Comparison of ENCODE assay signal across 21 mouse cellular contexts in the genomic region with DNA sequence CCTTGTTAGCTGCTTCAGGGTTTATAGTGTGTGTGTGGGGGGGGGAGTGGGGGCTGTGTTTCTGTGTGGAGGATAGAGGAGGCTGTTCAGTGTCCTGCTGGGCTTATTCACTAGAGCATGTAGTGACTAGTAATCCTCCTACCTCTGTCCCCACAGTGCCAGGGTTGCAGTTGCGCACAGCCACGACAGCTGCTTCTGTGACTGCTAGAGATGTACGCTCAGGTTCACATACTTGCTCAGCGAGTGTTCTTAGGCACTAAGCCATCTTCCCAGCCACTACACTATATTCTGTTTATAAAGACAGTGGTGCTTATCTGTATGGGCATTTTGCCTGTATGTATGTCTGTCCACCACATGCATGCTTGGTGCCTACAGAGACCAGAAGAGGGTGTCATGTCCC. TPM values are rescaled to one million over a fixed set of nuclear protein-coding genes. Genes with fewer than 3 reads are reported as not detected.
DNase-seq lines count a peak whose midpoint lies in the region; ATAC-seq and TF ChIP-seq lines count a peak whose summit lies in the region.
"Had no signal": no experiment of that assay in that cellular context is flagged by ENCODE, and none has a peak within 500 bp of the region (broad histone marks: within the 10 kb centered on the region; RNA-seq: fewer than 3 reads in every experiment).

No protein-coding gene starts in this region.

- H3K36me3 ChIP-seq in kidney, embryonic 16.5 days (ENCODE audit: insufficient read depth, low read length), result no peaks in the 10 kb centered on the region
- H3K36me3 ChIP-seq: embryonic facial prominence, embryonic 15.5 days; forebrain, embryonic 15.5 days; heart, embryonic 10.5 days; hindbrain, embryonic 13.5 days had no signal

- ATAC-seq in kidney, embryonic 16.5 days (ENCODE audit: low FRiP score, low TSS enrichment), result peak; percentile 68; the same call in 1 of the 2 replicates
- ATAC-seq: forebrain, embryonic 15.5 days; hindbrain, postnatal 0 days had no signal

- H3K4me3 ChIP-seq in kidney, embryonic 16.5 days (ENCODE audit: low read length), result no peak overlapping the region
- H3K4me3 ChIP-seq in embryonic fibroblast, embryonic 13.5 days (ENCODE audit: insufficient read depth, low read length), result no peak overlapping the region
- H3K4me3 ChIP-seq: embryonic facial prominence, embryonic 15.5 days; forebrain, embryonic 15.5 days; heart, embryonic 10.5 days; hindbrain, embryonic 13.5 days had no signal

- no peak for DNase-seq in kidney, adult 9 months
- DNase-seq in retina, postnatal 1 day, result peak; percentile 17
- DNase-seq in retina, embryonic 14.5 days (ENCODE audit: low spot score), result no peak
- no peak for DNase-seq in thymus, postnatal 36 days
- no peak for DNase-seq in urinary bladder, postnatal 10 days (ENCODE audit: low spot score)
- DNase-seq: adrenal gland, adult 2 months; adrenal gland, postnatal 25 days; cerebellum, adult 18-20 months; cerebellum, adult 9-11 months; cerebellum, postnatal 36 days; gastrocnemius, postnatal 10 days; heart, adult 18-20 months; heart, postnatal 10 days; heart, postnatal 4 days had no signal

- H3K9me3 ChIP-seq in kidney, embryonic 16.5 days (ENCODE audit: low read length), result no peaks in the 10 kb centered on the region
- H3K9me3 ChIP-seq: embryonic facial prominence, embryonic 15.5 days; forebrain, embryonic 15.5 days; heart, embryonic 10.5 days; hindbrain, embryonic 13.5 days had no signal

- WGBS in kidney, embryonic 16.5 days, result 64% methylated on average over 4 of the region's 4 CpGs

- no peak overlapping the region for H3K9ac ChIP-seq in kidney, embryonic 16.5 days (replicated peaks; ENCODE audit: low read length)
- H3K9ac ChIP-seq: embryonic facial prominence, embryonic 15.5 days; forebrain, embryonic 15.5 days; hindbrain, embryonic 13.5 days had no signal

- peaks cover 49% of the 10 kb centered on the region for H3K4me1 ChIP-seq in kidney, embryonic 16.5 days (ENCODE audit: insufficient read depth, low read length)
- peaks cover 50% of the 10 kb centered on the region for H3K4me1 ChIP-seq in embryonic fibroblast, embryonic 13.5 days (ENCODE audit: control insufficient read depth, insufficient read depth, low read length)
- H3K4me1 ChIP-seq: forebrain, embryonic 15.5 days; hindbrain, embryonic 13.5 days had no signal

- H3K27ac ChIP-seq in kidney, embryonic 16.5 days (ENCODE audit: low read length), result no peak overlapping the region
- H3K27ac ChIP-seq in embryonic fibroblast, embryonic 13.5 days (ENCODE audit: insufficient read depth, low read length), result peak overlapping the region; percentile 60
- H3K27ac ChIP-seq: embryonic facial prominence, embryonic 15.5 days; forebrain, embryonic 15.5 days; heart, embryonic 10.5 days; hindbrain, embryonic 13.5 days; hindbrain, postnatal 0 days had no signal

- no peak for TF ChIP-seq POLR2A in embryonic fibroblast, embryonic 13.5 days (IDR thresholded peaks at IDR 0.05; ENCODE audit: low read depth, low read length)

- no peak for TF ChIP-seq CTCF in embryonic fibroblast, embryonic 13.5 days (IDR thresholded peaks at IDR 0.05; ENCODE audit: borderline replicate concordance, insufficient read depth, low read length)

- no peaks in the 10 kb centered on the region for H3K27me3 ChIP-seq in kidney, embryonic 16.5 days (ENCODE audit: insufficient read depth, low read length)
- H3K27me3 ChIP-seq: embryonic facial prominence, embryonic 15.5 days; forebrain, embryonic 15.5 days; hindbrain, embryonic 13.5 days had no signal

- no peak overlapping the region for H3K4me2 ChIP-seq in kidney, embryonic 16.5 days (replicated peaks; ENCODE audit: low read depth, low read length)
- H3K4me2 ChIP-seq: embryonic facial prominence, embryonic 15.5 days; forebrain, embryonic 15.5 days; hindbrain, embryonic 13.5 days had no signal

RNA-seq across cellular contexts. Expression of a gene that starts 54.7 kb away (rescaled TPM):
- polyA plus RNA-seq in kidney, embryonic 16.5 days (2015; fragmentation: Nextera tagmentation; extraction: Ambion mirVana), result 17.1 and 17.7 TPM in 2 replicates
- 17.2 and 18.5 TPM in 2 replicates for polyA plus RNA-seq in embryonic fibroblast, embryonic 13.5 days (2011; ENCODE audit: insufficient read length, low read depth, missing spikeins)

RNA-seq across cellular contexts. Expression of a gene that starts 55.1 kb away (rescaled TPM):
- 79.2 and 81.3 TPM in 2 replicates for polyA plus RNA-seq in kidney, embryonic 16.5 days (2015; fragmentation: Nextera tagmentation; extraction: Ambion mirVana)
- polyA plus RNA-seq in embryonic fibroblast, embryonic 13.5 days (2011; ENCODE audit: insufficient read length, low read depth, missing spikeins), result 130 and 134 TPM in 2 replicates
